Mouse (Mus musculus): Measurements from ENCODE around the gene Tubb3. TPM values are rescaled to one million over a fixed set of nuclear protein-coding genes. Genes with fewer than 3 reads are reported as not detected.

Gene Tubb3
- polyA plus RNA-seq (2017; shearing (Covaris generic)) = 0.62 TPM

DNA sequence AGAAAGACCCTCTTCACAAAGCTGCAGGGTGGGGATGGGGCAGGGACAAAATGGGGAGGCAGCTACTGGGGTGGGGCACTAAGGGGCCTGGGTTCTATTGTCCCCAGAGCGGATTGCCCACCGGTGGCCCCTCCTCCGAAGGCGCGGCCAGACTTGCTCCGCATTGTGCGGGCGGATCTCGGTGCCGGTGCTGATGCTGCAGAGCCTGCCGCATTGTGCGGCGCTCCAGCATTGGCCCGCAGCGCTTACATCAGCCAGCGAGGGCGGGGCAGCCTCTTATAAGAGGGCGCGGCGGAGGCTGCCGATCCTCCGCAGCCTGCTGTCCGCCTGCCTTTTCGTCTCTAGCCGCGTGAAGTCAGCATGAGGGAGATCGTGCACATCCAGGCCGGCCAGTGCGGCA, at the start of gene Tubb3:
Tubb3 (plus strand) TSS at position 179 of the 400 bp plus-strand sequence.

DNA sequence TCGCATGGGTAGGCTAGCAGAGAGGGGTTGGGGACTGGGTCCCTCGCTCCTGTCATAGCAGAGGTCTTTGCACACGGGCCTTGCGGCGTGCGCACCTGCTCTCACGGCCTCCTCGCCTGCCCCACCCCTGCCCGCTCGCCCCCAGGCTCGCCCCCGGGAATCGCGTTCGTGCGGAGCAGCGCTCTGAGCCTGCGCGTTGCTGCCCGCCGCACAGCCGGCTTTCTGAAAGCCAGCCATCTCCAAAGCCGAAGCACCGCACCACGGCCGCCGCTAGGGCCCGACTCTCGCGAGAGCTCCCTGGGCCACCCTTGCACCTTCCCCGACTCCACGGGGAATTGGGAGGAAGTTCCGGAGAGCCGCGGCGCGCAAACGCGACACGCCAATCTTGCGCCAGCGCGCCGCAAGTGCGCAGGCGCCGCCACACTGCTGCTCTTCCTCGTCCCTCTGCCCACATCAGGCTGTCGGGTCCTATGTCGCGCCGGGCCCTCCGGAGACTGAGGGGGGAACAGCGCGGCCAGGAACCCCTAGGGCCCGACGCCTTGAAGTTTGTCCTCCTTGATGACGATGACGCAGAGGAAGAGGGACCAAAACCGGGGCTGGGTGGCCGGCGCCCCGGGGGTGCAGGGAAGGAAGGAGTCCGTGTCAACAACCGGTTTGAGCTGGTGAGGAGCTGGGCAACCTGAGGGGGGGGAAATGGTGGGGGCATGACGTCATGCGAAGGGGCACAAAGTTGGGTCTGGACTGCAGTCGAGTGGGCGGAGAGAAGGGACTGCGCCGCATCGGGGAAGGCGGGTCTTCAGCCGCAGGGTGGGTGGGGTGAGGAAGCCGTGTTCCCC, 37.6 kb upstream of the Tubb3 start, which contains the start of gene Tcf25:
Tcf25 (plus strand) TSS at position 351 of the 836 bp plus-strand sequence.

GRCm38 (mm10) chr8:123406786-123407185, 4.4 kb upstream of the Tubb3 start, which contains the start of gene Mc1r:
Mc1r (plus strand) TSS chr8:123407107.

DNA sequence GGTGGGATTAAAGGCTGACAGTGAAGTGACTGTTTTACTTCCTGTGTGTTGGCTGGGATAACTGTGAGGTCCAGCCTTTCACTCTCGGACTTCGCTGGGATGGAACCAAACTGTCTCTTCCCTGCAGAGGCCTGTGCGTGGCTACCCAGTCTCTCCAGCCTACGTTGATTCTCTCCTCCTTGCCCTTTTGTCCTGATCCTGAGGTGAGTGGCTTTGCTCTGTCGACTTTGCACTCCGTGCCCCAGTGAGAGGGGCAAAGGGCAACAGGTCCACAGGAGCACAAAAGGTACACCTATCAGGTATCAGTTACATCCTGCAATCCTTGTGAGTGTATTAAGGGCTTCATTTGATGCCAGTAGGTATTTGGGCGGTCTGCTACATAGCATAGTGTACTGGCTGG, 12.2 kb downstream of the Tubb3 start, which contains the start of gene Def8:
Def8 (plus strand) TSS at position 87 of the 400 bp plus-strand sequence.

Other genes with a start within 250 kb of the Tubb3 start
- not detected for gene Dpep1, start 225.2 kb upstream of the Tubb3 start, polyA plus RNA-seq (2017; shearing (Covaris generic))
- gene Chmp1a, start 198.7 kb upstream of the Tubb3 start, polyA plus RNA-seq (2017; shearing (Covaris generic)) = 129 TPM
- gene Spata33, start 198.6 kb upstream of the Tubb3 start, polyA plus RNA-seq (2017; shearing (Covaris generic)) = not detected
- 18.5 TPM for gene Cdk10, start 186.6 kb upstream of the Tubb3 start, polyA plus RNA-seq (2017; shearing (Covaris generic))
- 7.1 TPM for gene Spata2l, start 175.2 kb upstream of the Tubb3 start, polyA plus RNA-seq (2017; shearing (Covaris generic))
- 28.2 TPM for gene Zfp276, start 157.2 kb upstream of the Tubb3 start, polyA plus RNA-seq (2017; shearing (Covaris generic))
- gene Vps9d1, start 157.1 kb upstream of the Tubb3 start, polyA plus RNA-seq (2017; shearing (Covaris generic)) = 16.4 TPM
- gene Fanca, start 92.8 kb upstream of the Tubb3 start, polyA plus RNA-seq (2017; shearing (Covaris generic)) = 5.9 TPM
- gene Spire2, start 78.7 kb upstream of the Tubb3 start, polyA plus RNA-seq (2017; shearing (Covaris generic)) = not detected
- gene Tcf25, start 37.7 kb upstream of the Tubb3 start, polyA plus RNA-seq (2017; shearing (Covaris generic)) = 376 TPM
- gene Mc1r, start 4.3 kb upstream of the Tubb3 start, polyA plus RNA-seq (2017; shearing (Covaris generic)) = not detected
- 10.2 TPM for gene Def8, start 12.1 kb downstream of the Tubb3 start, polyA plus RNA-seq (2017; shearing (Covaris generic))
- gene Afg3l1, start 66.5 kb downstream of the Tubb3 start, polyA plus RNA-seq (2017; shearing (Covaris generic)) = 76.2 TPM
- 0.34 TPM for gene Dbndd1, start 104.0 kb downstream of the Tubb3 start, polyA plus RNA-seq (2017; shearing (Covaris generic))
- 5.0 TPM for gene Gas8, start 107.4 kb downstream of the Tubb3 start, polyA plus RNA-seq (2017; shearing (Covaris generic))
- not detected for gene Rhou, start 242.5 kb downstream of the Tubb3 start, polyA plus RNA-seq (2017; shearing (Covaris generic))